Mouse (Mus musculus): ENCODE data around the gene Taf10.

- TF ChIP-seq CTCF (IDR thresholded peaks at IDR 0.05; ENCODE audit: low read depth, low read length): no peak
- TF ChIP-seq POLR2A (IDR thresholded peaks at IDR 0.05; ENCODE audit: extremely low read depth, insufficient read depth, low read length): no peak
Measured at GRCm38 (mm10) chr7:105787285-105788140, 43.4 kb upstream of the Taf10 start, which contains the start of gene Dchs1.
